Mouse (Mus musculus): ENCODE measurements at regions not wholly inside any gene's neighbourhood (a gene's known extent, or its start where the extent isn't known, plus 50 kb on each side); places are given as distances from the start of the nearest gene placed in this dataset.

DNA sequence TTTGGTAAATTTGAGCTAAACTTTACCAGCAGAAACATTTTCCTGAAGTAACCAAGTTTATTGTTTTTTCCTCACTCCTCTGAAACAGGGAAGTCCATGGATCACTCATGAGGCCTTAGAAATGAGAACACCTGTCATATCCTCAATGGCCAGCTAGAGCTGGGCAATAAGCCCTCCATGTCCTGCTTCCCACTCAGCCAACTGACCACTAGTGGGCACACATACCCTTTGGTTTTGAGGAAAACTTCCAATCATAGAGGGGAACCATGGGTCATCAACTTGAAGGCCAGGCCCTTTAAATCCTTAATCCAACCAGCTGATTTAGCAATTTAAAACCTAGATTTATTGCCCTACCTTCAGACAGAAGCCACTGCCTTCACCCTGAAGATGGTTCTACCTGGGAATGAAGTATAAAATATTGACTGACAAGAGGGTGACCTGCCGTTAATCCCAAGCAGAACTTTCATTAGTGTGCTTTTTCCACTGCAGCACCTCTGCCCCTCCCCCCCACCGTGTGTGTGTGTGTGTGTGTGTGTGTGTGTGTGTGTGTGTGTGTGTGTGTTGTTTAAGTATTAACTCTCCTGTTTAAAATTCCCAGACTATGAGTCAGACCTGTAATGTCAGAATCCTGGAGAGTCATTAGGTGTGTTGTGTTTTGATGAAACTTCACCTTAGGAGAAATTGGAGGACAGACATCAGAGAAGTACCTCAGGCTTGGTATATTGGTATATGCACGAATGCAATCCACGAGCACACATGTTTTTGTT lies 312.3 kb downstream of the Hdgfl1 start:
- Histone ChIP-seq H3K9me3 (ENCODE audit: control insufficient read depth, insufficient read depth, low read depth, low read length) (no peaks in the 10 kb centered on the region), H3K4me1 (ENCODE audit: control insufficient read depth in 2 of 2, insufficient read depth in 2 of 2, low read length in 2 of 2, poor library complexity in 1 of 2) (no peaks in the 10 kb centered on the region), H3K36me3 (ENCODE audit: control insufficient read depth, insufficient read depth, low read length, poor library complexity, severe bottlenecking) (no peaks in the 10 kb centered on the region), H3K9ac (ENCODE audit: insufficient read depth, low read depth, low read length, poor library complexity, severe bottlenecking) (no peak overlapping the region), H3K27ac (ENCODE audit: insufficient read depth, low read depth, low read length, poor library complexity, severe bottlenecking) (no peak overlapping the region), H3K4me3 (ENCODE audit: insufficient read depth in 1 of 2, low read depth in 1 of 2, low read length in 2 of 2, poor library complexity in 1 of 2, severe bottlenecking in 1 of 2) (no peak overlapping the region)
- no peak for DNase-seq (ENCODE audit: low read depth, low spot score)
- TF ChIP-seq ZC3H11A (IDR thresholded peaks at IDR 0.05; ENCODE audit: borderline replicate concordance, low read depth, low read length) (no peak), MAFK (IDR thresholded peaks at IDR 0.05; ENCODE audit: insufficient read depth, low read depth, low read length) (no peak), HCFC1 (IDR thresholded peaks at IDR 0.05; ENCODE audit: borderline replicate concordance, insufficient read depth, low read length) (no peak), ZNF384 (IDR thresholded peaks at IDR 0.05; ENCODE audit: low read depth, low read length) (no peak), CHD2 (IDR thresholded peaks at IDR 0.05; ENCODE audit: low read depth, low read length) (no peak)
- in situ Hi-C loops (cut with MboI; ENCODE audit: low sequenced_read_pairs in 2 of 2, unreplicated experiment in 2 of 2) = no loop called here

DNA sequence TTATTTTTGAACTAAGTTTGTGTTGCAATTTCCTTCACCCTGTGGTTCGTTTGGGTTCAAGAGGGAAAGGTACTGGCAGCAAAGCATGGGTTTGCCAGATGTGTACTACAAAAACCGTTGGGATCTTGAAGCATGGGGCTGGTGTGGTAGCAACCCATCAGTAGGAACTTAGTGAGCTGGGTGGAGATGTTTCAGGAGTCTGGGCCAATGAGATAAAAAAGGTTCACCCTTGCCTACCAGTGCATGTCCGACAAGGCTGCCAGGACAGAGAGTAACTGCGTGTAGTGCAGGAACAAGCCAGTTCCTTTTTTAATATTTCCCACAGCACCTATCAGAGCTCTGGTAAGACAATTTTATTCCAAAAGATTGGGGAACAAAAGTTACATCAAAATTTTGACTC lies 343.3 kb downstream of the Hdgfl1 start:
- Histone ChIP-seq H3K36me3 (ENCODE audit: control insufficient read depth, insufficient read depth, low read length, poor library complexity, severe bottlenecking) (no peaks in the 10 kb centered on the region), H3K27ac (ENCODE audit: insufficient read depth, low read depth, low read length, poor library complexity, severe bottlenecking) (no peak overlapping the region), H3K9ac (ENCODE audit: insufficient read depth, low read depth, low read length, poor library complexity, severe bottlenecking) (no peak overlapping the region), H3K4me3 (ENCODE audit: insufficient read depth in 1 of 2, low read depth in 1 of 2, low read length in 2 of 2, poor library complexity in 1 of 2, severe bottlenecking in 1 of 2) (no peak overlapping the region), H3K4me1 (ENCODE audit: control insufficient read depth in 2 of 2, insufficient read depth in 2 of 2, low read length in 2 of 2, poor library complexity in 1 of 2) (no peaks in the 10 kb centered on the region), H3K9me3 (ENCODE audit: control insufficient read depth, insufficient read depth, low read depth, low read length) (no peaks in the 10 kb centered on the region)
- no peak for DNase-seq (ENCODE audit: low read depth, low spot score)
- TF ChIP-seq ZC3H11A (IDR thresholded peaks at IDR 0.05; ENCODE audit: borderline replicate concordance, low read depth, low read length) (no peak), CHD2 (IDR thresholded peaks at IDR 0.05; ENCODE audit: low read depth, low read length) (no peak), HCFC1 (IDR thresholded peaks at IDR 0.05; ENCODE audit: borderline replicate concordance, insufficient read depth, low read length) (no peak), ZNF384 (IDR thresholded peaks at IDR 0.05; ENCODE audit: low read depth, low read length) (no peak), MAFK (IDR thresholded peaks at IDR 0.05; ENCODE audit: insufficient read depth, low read depth, low read length) (no peak)
- in situ Hi-C loops (cut with MboI; ENCODE audit: low sequenced_read_pairs in 2 of 2, unreplicated experiment in 2 of 2) = no loop called here

DNA sequence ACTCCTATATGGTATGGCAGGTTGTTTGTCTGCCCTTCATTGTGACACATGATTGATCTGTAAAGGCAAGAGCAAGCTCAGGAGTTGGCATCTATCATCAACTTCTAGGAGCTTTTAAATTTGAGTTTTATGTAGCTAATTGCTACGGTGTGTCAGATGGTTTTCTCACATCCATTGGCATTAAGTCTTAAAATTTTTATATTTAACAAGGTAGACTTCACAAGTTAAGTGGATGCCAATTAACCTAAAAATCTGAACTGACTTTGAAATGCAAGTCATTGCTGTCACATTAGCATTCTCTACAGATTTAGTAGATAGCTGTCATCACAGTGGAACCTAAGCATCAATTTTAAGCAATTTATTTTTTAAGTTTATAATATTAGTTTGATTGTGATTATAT lies 345.5 kb downstream of the Hdgfl1 start:
- Histone ChIP-seq H3K27ac (ENCODE audit: insufficient read depth, low read depth, low read length, poor library complexity, severe bottlenecking) (no peak overlapping the region), H3K36me3 (ENCODE audit: control insufficient read depth, insufficient read depth, low read length, poor library complexity, severe bottlenecking) (no peaks in the 10 kb centered on the region), H3K4me1 (ENCODE audit: control insufficient read depth in 2 of 2, insufficient read depth in 2 of 2, low read length in 2 of 2, poor library complexity in 1 of 2) (no peaks in the 10 kb centered on the region), H3K9ac (ENCODE audit: insufficient read depth, low read depth, low read length, poor library complexity, severe bottlenecking) (no peak overlapping the region), H3K4me3 (ENCODE audit: insufficient read depth in 1 of 2, low read depth in 1 of 2, low read length in 2 of 2, poor library complexity in 1 of 2, severe bottlenecking in 1 of 2) (no peak overlapping the region), H3K9me3 (ENCODE audit: control insufficient read depth, insufficient read depth, low read depth, low read length) (no peaks in the 10 kb centered on the region)
- TF ChIP-seq ZC3H11A (IDR thresholded peaks at IDR 0.05; ENCODE audit: borderline replicate concordance, low read depth, low read length) = no peak
- no peak for TF ChIP-seq ZNF384 (IDR thresholded peaks at IDR 0.05; ENCODE audit: low read depth, low read length)
- no peak for TF ChIP-seq MAFK (IDR thresholded peaks at IDR 0.05; ENCODE audit: insufficient read depth, low read depth, low read length)
- TF ChIP-seq CHD2 (IDR thresholded peaks at IDR 0.05; ENCODE audit: low read depth, low read length) = no peak
- no peak for TF ChIP-seq HCFC1 (IDR thresholded peaks at IDR 0.05; ENCODE audit: borderline replicate concordance, insufficient read depth, low read length)
- no peak for DNase-seq (ENCODE audit: low read depth, low spot score)
- in situ Hi-C loops (cut with MboI; ENCODE audit: low sequenced_read_pairs in 2 of 2, unreplicated experiment in 2 of 2) = no loop called here

DNA sequence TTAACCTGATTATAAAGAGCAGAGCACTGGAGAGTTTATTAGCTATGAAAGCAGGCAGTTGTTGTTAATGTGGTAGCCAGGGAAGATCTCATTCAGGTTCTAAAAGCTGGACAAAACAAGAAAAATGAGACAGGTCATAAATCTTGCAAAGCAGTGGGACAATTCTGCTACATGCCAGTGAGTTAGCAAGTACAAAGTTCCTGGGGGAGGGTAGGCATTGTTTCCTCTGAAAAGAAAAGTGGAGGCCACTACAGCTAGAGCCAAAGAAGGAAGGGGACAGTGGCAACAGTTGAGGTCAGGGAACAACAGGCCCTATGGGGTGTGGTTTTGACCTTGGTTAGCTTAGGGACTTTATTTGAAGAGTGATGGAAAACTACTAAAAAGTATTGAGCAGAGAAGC lies 364.2 kb downstream of the Hdgfl1 start:
- in situ Hi-C loops (cut with MboI; ENCODE audit: low sequenced_read_pairs in 2 of 2, unreplicated experiment in 2 of 2) = no loop called here
- H3K4me3 ChIP-seq (ENCODE audit: insufficient read depth in 1 of 2, low read depth in 1 of 2, low read length in 2 of 2, poor library complexity in 1 of 2, severe bottlenecking in 1 of 2) = no peak overlapping the region
- no peaks in the 10 kb centered on the region for H3K4me1 ChIP-seq (ENCODE audit: control insufficient read depth in 2 of 2, insufficient read depth in 2 of 2, low read length in 2 of 2, poor library complexity in 1 of 2)
- H3K27ac ChIP-seq (ENCODE audit: insufficient read depth, low read depth, low read length, poor library complexity, severe bottlenecking) = no peak overlapping the region
- no peaks in the 10 kb centered on the region for H3K9me3 ChIP-seq (ENCODE audit: control insufficient read depth, insufficient read depth, low read depth, low read length)
- TF ChIP-seq HCFC1 (IDR thresholded peaks at IDR 0.05; ENCODE audit: borderline replicate concordance, insufficient read depth, low read length) (no peak), CHD2 (IDR thresholded peaks at IDR 0.05; ENCODE audit: low read depth, low read length) (no peak), ZC3H11A (IDR thresholded peaks at IDR 0.05; ENCODE audit: borderline replicate concordance, low read depth, low read length) (no peak), MAFK (IDR thresholded peaks at IDR 0.05; ENCODE audit: insufficient read depth, low read depth, low read length) (no peak), ZNF384 (IDR thresholded peaks at IDR 0.05; ENCODE audit: low read depth, low read length) (no peak)
- no peak for DNase-seq (ENCODE audit: low read depth, low spot score)
- no peaks in the 10 kb centered on the region for H3K36me3 ChIP-seq (ENCODE audit: control insufficient read depth, insufficient read depth, low read length, poor library complexity, severe bottlenecking)
- H3K9ac ChIP-seq (ENCODE audit: insufficient read depth, low read depth, low read length, poor library complexity, severe bottlenecking) = no peak overlapping the region
